Mouse (Mus musculus): ENCODE data around the gene F2rl2. TPM values are rescaled to one million over a fixed set of nuclear protein-coding genes. Genes with fewer than 3 reads are reported as not detected.

The F2rl2 gene
- total and polyA plus RNA-seq, 3 experiments = 0.08 TPM; not detected in 2

DNA sequence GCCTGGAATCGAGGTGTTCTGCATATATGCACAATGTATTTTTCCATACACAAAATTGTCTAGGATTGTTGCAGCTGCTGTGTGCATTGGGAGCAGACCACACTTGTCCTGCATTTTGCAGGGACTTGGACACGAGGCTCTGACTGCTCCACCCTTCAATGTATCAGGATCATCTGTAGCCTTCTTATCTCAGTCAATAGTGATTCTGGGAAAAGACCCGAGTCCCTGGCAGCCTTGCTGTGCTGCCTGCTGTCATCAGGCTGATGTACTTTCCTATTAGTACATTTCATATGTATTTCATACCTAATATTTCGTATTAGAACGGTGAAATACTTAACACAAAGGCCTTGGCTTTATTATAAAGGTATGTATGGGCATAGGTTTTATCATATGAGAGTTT is 26.1 kb upstream of the F2rl2 start:
- dilution Hi-C loops (cut with MboI; ENCODE audit: extremely low pct_ligation_motif_present, extremely low pct_unique_long_range_greater_than_20kb, low sequenced_read_pairs) (no loop called here), in situ Hi-C loops (cut with MboI; ENCODE audit: low pct_ligation_motif_present, low pct_unique_long_range_greater_than_20kb, low sequenced_read_pairs) (no loop called here)
- no peaks in the 10 kb centered on the region for H3K27me3 ChIP-seq (replicated peaks)
- DNase-seq (ENCODE audit: extremely low read depth) = no peak
- H3K9me3 ChIP-seq (replicated peaks; ENCODE audit: low read length) = no peaks in the 10 kb centered on the region
- H3K9ac ChIP-seq (ENCODE audit: insufficient read depth, low read depth) = no peak overlapping the region
- H3K36me3 ChIP-seq (replicated peaks in 1 of 2; ENCODE audit: control insufficient read depth in 1 of 2, insufficient read depth in 1 of 2, low read length in 1 of 2) = no peaks in the 10 kb centered on the region
- no peak overlapping the region for H3K27ac ChIP-seq (ENCODE audit: insufficient read depth, low read depth)
- no peaks in the 10 kb centered on the region for H3K4me1 ChIP-seq (ENCODE audit: control insufficient read depth in 1 of 2, insufficient read depth in 2 of 2)
- no peak overlapping the region for H3K4me2 ChIP-seq (ENCODE audit: insufficient read depth, low read depth, poor library complexity, severe bottlenecking)
- no peak overlapping the region for H3K4me3 ChIP-seq (replicated peaks in 1 of 3; ENCODE audit: low read depth in 2 of 3, low read length in 2 of 3, poor library complexity in 1 of 3)
- no peaks in the 10 kb centered on the region for H3K79me2 ChIP-seq (replicated peaks; ENCODE audit: control insufficient read depth, extremely low read depth, insufficient read depth, poor library complexity, severe bottlenecking)
- no peak for TF ChIP-seq MAZ (IDR thresholded peaks at IDR 0.05; ENCODE audit: low read depth, low read length)
- no peak for TF ChIP-seq GABPA (IDR thresholded peaks at IDR 0.05; ENCODE audit: insufficient replicate concordance, low read depth, low read length)
- no peak for TF ChIP-seq SMC3 (IDR thresholded peaks at IDR 0.05; ENCODE audit: low read depth, low read length)
- TF ChIP-seq ELF1 (IDR thresholded peaks at IDR 0.05; ENCODE audit: low read depth, low read length) = no peak
- TF ChIP-seq UBTF (IDR thresholded peaks at IDR 0.05; ENCODE audit: low read depth, low read length) = no peak

DNA sequence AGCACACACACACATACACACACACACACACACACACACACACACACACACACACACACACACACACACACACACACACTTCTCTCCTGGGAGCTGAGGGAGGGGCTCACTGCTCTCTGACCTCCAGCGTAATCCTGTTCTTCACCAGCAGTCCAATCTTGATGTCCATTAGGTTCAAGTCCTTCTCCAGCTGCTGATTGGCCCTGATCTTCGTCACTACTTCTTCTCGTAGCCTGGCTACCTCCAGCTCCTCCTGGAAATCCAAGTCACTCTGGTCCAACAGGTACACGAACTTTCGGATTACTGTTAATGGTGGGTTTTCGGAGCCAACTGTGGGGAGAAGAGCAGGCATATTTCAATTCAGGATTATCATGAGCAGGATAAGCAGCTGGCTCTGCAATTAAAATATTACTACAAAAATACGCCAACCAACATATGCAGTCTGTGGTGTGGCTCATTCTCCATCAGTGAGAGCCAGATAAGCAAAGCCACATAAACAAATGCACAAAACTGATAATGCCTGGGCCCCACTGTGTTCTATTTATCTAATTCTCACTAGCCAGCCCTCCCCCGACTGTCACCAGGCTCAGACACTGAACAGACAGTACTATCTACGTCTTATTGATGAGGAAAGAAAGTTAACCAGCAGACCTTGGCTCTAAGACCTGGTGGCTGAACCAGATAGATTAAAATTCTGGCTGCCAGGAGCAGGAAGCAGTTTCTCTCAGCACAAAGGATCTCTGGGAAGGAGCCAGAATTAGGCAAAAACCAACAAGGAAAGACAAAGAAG is 25.4 kb upstream of the F2rl2 start:
- no peaks in the 10 kb centered on the region for H3K79me2 ChIP-seq (replicated peaks; ENCODE audit: control insufficient read depth, extremely low read depth, insufficient read depth, poor library complexity, severe bottlenecking)
- no peak overlapping the region for H3K9ac ChIP-seq (ENCODE audit: insufficient read depth, low read depth)
- no peak for DNase-seq (ENCODE audit: extremely low read depth)
- dilution Hi-C loops (cut with MboI; ENCODE audit: extremely low pct_ligation_motif_present, extremely low pct_unique_long_range_greater_than_20kb, low sequenced_read_pairs) (no loop called here), in situ Hi-C loops (cut with MboI; ENCODE audit: low pct_ligation_motif_present, low pct_unique_long_range_greater_than_20kb, low sequenced_read_pairs) (no loop called here)
- no peaks in the 10 kb centered on the region for H3K9me3 ChIP-seq (replicated peaks; ENCODE audit: low read length)
- H3K4me2 ChIP-seq (ENCODE audit: insufficient read depth, low read depth, poor library complexity, severe bottlenecking) = no peak overlapping the region
- H3K27me3 ChIP-seq (replicated peaks) = no peaks in the 10 kb centered on the region
- H3K4me1 ChIP-seq (ENCODE audit: control insufficient read depth in 1 of 2, insufficient read depth in 2 of 2) = no peaks in the 10 kb centered on the region
- no peak for TF ChIP-seq PAX5 (IDR thresholded peaks at IDR 0.05; ENCODE audit: low read length)
- no peak overlapping the region for H3K27ac ChIP-seq (ENCODE audit: insufficient read depth, low read depth)
- H3K4me3 ChIP-seq (replicated peaks in 1 of 3; ENCODE audit: low read depth in 2 of 3, low read length in 2 of 3, poor library complexity in 1 of 3) = no peak overlapping the region
- no peaks in the 10 kb centered on the region for H3K36me3 ChIP-seq (replicated peaks in 1 of 2; ENCODE audit: control insufficient read depth in 1 of 2, insufficient read depth in 1 of 2, low read length in 1 of 2)

DNA sequence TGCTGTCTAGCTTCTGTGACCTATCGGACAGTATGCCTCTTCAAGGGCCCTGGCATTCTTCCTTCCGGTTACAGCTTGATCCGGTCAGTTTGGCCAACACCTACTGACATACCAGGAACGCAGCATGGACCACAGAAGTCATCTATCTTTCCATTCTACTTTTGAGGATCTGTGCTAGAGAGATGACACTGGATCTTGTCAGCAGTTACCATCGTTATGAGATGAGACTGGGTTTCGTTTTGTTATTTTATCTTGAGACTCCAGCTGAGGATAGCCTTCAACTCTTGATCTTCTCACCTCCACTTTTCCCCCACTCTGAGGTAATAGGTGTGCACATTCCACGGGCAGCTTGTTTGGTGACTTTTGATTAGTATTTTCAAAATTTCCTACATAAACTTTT is 24.3 kb upstream of the F2rl2 start:
- H3K4me3 ChIP-seq (replicated peaks in 1 of 3; ENCODE audit: low read depth in 2 of 3, low read length in 2 of 3, poor library complexity in 1 of 3) = no peak overlapping the region
- no peaks in the 10 kb centered on the region for H3K36me3 ChIP-seq (replicated peaks in 1 of 2; ENCODE audit: control insufficient read depth in 1 of 2, insufficient read depth in 1 of 2, low read length in 1 of 2)
- H3K4me1 ChIP-seq (ENCODE audit: control insufficient read depth in 1 of 2, insufficient read depth in 2 of 2) = no peaks in the 10 kb centered on the region
- no peaks in the 10 kb centered on the region for H3K27me3 ChIP-seq (replicated peaks)
- DNase-seq (ENCODE audit: extremely low read depth) = no peak
- dilution Hi-C loops (cut with MboI; ENCODE audit: extremely low pct_ligation_motif_present, extremely low pct_unique_long_range_greater_than_20kb, low sequenced_read_pairs) (no loop called here), in situ Hi-C loops (cut with MboI; ENCODE audit: low pct_ligation_motif_present, low pct_unique_long_range_greater_than_20kb, low sequenced_read_pairs) (no loop called here)
- no peak overlapping the region for H3K9ac ChIP-seq (ENCODE audit: insufficient read depth, low read depth)
- H3K9me3 ChIP-seq (replicated peaks; ENCODE audit: low read length) = no peaks in the 10 kb centered on the region
- H3K27ac ChIP-seq (ENCODE audit: insufficient read depth, low read depth) = no peak overlapping the region
- H3K4me2 ChIP-seq (ENCODE audit: insufficient read depth, low read depth, poor library complexity, severe bottlenecking) = no peak overlapping the region
- TF ChIP-seq TBP (conservative IDR thresholded peaks at IDR 0.05; ENCODE audit: low read depth, low read length) (no peak), USF1 (IDR thresholded peaks at IDR 0.05; ENCODE audit: low read depth, low read length) (no peak), ELF1 (IDR thresholded peaks at IDR 0.05; ENCODE audit: low read depth, low read length) (no peak), BHLHE40 (IDR thresholded peaks at IDR 0.05; ENCODE audit: low read depth, low read length) (no peak), CTCF (conservative IDR thresholded peaks at IDR 0.05 in 1 of 2, IDR thresholded peaks at IDR 0.05 in 1 of 2; ENCODE audit: low read depth in 2 of 2, low read length in 2 of 2) (no peak)
- no peaks in the 10 kb centered on the region for H3K79me2 ChIP-seq (replicated peaks; ENCODE audit: control insufficient read depth, extremely low read depth, insufficient read depth, poor library complexity, severe bottlenecking)
